Mouse (Mus musculus) liver, adult 2 months (tissue): Measurements from ENCODE around the gene Ldlr.

Experiments used
- CTCF ChIP-seq: fragments of 200-500 bp; IDR thresholded peaks from 2 replicates; pipeline ENCODE4 v1.5.1; 2011; ENCODE audit warnings: low read depth, low read length, control low read depth
- POLR2A ChIP-seq: fragments of 200-500 bp; IDR thresholded peaks from 2 replicates; pipeline ENCODE4 v1.6.1; 2011; ENCODE audit warnings: low read length, control low read depth; ENCODE audit not compliant: insufficient read depth; ENCODE audit errors: extremely low read depth

DNA sequence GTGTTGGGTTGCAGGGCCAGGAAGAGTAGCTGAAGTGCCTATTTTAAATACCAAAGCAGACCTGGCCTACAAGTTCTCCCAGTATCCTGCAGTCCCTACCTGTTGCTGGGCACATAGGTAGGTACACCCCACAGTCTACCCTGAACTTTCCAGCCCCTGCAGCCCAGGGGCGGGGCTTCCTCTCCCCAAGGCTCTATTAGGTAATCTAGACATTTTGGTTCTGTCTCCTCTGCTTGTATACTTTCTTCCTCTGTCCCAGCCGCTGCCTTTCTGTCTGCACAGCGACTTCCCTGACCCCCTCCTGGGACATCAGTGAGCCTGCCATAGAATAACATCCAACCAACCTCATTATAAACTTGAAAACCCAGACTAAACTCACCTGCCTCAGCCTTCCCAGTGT, 27.1 kb downstream of the Ldlr start:
- TF ChIP-seq CTCF (no peak), POLR2A (no peak)
